Mouse (Mus musculus): Measurements from ENCODE around the gene Tmc5. TPM values are rescaled to one million over a fixed set of nuclear protein-coding genes. Genes with fewer than 3 reads are reported as not detected.

Tmc5 gene
- polyA plus RNA-seq, 1 experiment from 2014 or later, result 0.22 TPM

DNA sequence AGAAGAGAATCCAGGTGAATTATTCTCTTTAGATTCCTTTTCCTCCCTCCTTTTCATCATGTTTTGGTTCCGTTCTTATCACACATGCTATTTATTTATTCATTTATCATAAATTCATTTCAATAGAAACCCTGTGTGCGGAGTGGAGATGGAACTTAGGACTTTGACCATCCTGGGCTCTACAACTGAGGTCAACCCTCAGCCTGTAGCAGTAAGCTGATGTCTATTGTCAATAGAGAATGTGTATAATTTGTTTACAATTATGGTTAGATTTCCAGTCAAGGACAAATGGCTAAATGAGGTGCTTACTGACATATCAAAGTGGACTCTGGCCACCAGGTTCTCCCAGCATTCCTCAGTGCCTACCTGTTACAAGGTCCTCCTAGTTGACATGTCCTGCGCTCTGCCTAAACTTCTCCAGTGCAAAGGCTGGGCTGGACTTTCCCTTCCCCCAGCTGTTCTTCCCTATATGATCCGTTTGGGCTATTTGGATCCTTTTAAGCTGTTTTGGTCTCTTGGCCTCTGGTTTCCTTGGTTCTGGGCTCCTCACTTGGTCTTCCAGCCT lies 14.2 kb downstream of the Tmc5 start:
- no peak overlapping the region for H3K4me3 ChIP-seq (replicated peaks)
- no peak overlapping the region for H3K27ac ChIP-seq
- H3K36me3 ChIP-seq, result no peaks in the 10 kb centered on the region
- H3K4me2 ChIP-seq (replicated peaks), result no peak overlapping the region
- H3K9me3 ChIP-seq, result peaks cover 4% of the 10 kb centered on the region; the same call in 1 of the 2 replicates
- 0 out of 2 replicates have a peak, but pooled peaks cover 3% of the 10 kb centered on the region for H3K27me3 ChIP-seq
- no peak for ATAC-seq
- 0 out of 2 replicates have a peak, but pooled peaks cover 5% of the 10 kb centered on the region for H3K4me1 ChIP-seq (replicated peaks)
- no peak overlapping the region for H3K9ac ChIP-seq (replicated peaks)
- 88% methylated on average over 4 of the region's 4 CpGs for WGBS

DNA sequence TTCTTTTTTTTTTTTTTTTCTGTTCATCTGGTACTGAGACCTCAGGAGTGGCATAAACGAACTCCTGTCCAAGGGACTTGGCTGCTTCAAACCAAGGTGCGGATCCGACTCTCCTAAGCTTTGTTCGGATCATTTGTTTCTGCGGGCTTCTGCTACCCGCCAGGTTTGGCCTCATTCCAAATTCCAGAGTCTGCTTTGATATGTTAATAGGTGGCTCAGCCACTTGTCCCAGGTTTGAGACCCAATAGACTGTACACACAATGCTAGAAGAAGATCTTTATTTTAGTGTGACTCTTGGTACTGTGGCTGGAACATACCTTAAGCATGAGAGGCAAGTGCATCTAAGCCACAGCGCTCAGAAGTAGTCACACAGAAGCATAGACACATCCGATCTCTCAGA lies 14.8 kb downstream of the Tmc5 start:
- Histone ChIP-seq H3K27me3 (0 out of 2 replicates have a peak, but pooled peaks cover 3% of the 10 kb centered on the region), H3K27ac (no peak overlapping the region), H3K9ac (replicated peaks) (no peak overlapping the region), H3K4me2 (replicated peaks) (no peak overlapping the region), H3K4me1 (replicated peaks) (0 out of 2 replicates have a peak, but pooled peaks cover 5% of the 10 kb centered on the region), H3K36me3 (no peaks in the 10 kb centered on the region), H3K9me3 (no peaks in the 10 kb centered on the region), H3K4me3 (replicated peaks) (no peak overlapping the region)
- no peak for ATAC-seq
- 56% methylated on average over 8 of the region's 8 CpGs for WGBS

DNA sequence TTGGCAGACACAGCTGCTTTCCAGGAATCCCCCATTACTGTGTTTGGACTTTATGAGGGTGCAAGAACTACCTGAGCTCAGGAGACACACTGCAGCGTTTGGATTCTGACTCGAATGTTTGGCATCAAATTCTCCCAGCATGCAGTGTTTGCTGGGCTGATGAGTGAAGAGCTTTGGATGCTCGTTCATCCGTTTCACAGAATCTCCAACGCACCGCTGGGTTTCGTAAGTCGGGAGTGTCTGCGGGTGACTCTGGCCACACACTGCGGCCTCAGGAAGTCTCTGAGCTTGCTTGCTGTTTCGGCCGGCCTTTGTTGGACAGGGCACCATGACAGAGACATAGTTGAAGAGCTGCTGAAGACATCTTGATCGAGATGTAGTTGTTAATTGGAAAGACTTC lies 17.0 kb downstream of the Tmc5 start:
- Histone ChIP-seq H3K36me3 (no peaks in the 10 kb centered on the region), H3K27ac (no peak overlapping the region), H3K4me1 (replicated peaks) (0 out of 2 replicates have a peak, but pooled peaks cover 5% of the 10 kb centered on the region), H3K4me3 (replicated peaks) (no peak overlapping the region), H3K9ac (replicated peaks) (no peak overlapping the region), H3K27me3 (0 out of 2 replicates have a peak, but pooled peaks cover 3% of the 10 kb centered on the region), H3K9me3 (no peaks in the 10 kb centered on the region), H3K4me2 (replicated peaks) (peak overlapping the region; percentile 24; the same call in 1 of the 2 replicates)
- no peak for ATAC-seq
- 28% methylated on average over 13 of the region's 13 CpGs for WGBS

DNA sequence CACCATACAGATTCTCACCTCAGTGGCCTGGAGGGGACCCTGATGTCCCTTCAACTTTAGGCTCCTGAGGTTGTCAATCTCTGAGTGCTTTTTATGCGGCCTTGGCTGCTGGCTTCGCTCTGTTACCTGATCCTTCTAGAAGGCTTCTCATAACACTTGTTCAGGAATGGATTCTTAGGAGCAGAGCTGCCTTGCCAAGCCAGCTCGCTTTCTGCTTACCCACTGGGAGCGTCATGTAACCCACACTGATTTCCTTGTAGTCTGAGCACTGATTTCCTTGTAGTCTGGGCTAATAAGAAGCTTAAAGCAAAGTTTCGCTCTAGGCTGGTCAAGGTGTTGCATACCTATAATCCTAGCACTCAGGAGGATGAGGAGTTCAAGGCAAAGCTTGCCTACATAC lies 21.0 kb downstream of the Tmc5 start:
- no peak overlapping the region for H3K27ac ChIP-seq
- 90% methylated on average over 5 of the region's 5 CpGs for WGBS
- H3K4me3 ChIP-seq (replicated peaks), result no peak overlapping the region
- ATAC-seq, result no peak
- H3K27me3 ChIP-seq, result 0 out of 2 replicates have a peak, but pooled peaks cover 2% of the 10 kb centered on the region
- H3K9me3 ChIP-seq, result no peaks in the 10 kb centered on the region
- no peak overlapping the region for H3K9ac ChIP-seq (replicated peaks)
- H3K4me1 ChIP-seq (replicated peaks), result no peaks in the 10 kb centered on the region
- H3K36me3 ChIP-seq, result no peaks in the 10 kb centered on the region
- H3K4me2 ChIP-seq (replicated peaks), result no peak overlapping the region

DNA sequence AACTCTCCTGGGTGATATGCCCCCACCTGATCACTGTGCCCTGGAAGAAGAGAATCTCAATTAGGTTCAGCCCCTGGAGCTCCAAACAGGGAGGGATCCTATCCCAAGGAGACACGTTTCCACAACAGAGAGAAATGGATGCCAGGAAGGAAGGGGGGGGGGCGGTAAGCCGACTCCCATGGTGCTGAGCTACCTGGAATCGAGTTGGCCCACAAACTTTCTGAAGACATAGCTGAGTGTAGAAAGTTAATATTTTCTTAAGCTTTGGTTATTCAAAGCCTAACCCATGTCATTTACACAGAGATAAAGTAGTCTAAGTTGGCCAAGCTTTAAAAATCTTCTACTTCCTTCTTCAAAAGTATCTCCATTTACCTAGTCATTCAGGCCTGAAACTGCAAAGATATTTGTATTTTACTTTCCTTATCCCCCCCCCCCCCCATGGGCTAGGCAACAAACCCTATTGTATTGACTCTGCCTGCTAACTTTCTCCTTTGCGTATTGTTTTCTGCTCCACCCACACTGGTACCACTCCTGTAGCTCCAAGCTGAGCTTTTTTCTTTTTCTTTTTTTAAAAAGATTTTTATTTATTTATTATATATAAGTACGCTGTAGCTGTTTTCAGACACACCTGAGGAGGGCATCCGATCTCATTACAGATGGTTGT lies 23.3 kb downstream of the Tmc5 start:
- Histone ChIP-seq H3K9ac (replicated peaks) (no peak overlapping the region), H3K9me3 (no peaks in the 10 kb centered on the region), H3K4me2 (replicated peaks) (no peak overlapping the region), H3K4me3 (replicated peaks) (no peak overlapping the region), H3K36me3 (no peaks in the 10 kb centered on the region), H3K27me3 (no peaks in the 10 kb centered on the region), H3K4me1 (replicated peaks) (no peaks in the 10 kb centered on the region), H3K27ac (no peak overlapping the region)
- no peak for ATAC-seq
- WGBS, result 89% methylated on average over 7 of the region's 7 CpGs

DNA sequence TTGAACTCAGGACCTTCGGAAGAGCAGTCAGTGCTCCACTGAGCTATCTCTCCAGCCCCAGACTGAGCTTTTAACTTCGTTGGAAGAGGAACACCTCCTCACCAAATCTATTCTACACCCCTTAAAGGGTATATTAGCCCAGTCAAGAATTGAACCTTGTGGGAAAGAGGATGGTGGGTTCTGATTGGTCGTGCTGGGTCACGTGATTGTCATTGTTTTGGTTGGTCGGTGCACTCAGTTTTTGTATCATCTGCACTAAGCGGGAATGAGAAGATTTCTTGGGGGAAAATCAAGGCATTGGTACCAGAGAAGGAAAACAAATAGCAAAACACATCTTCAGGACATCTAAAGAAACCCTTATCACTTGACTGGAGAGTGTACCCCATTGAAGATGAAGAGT lies 24.0 kb downstream of the Tmc5 start:
- no peaks in the 10 kb centered on the region for H3K27me3 ChIP-seq
- H3K9ac ChIP-seq (replicated peaks), result no peak overlapping the region
- no peak overlapping the region for H3K4me3 ChIP-seq (replicated peaks)
- H3K36me3 ChIP-seq, result no peaks in the 10 kb centered on the region
- H3K4me1 ChIP-seq (replicated peaks), result no peaks in the 10 kb centered on the region
- no peak overlapping the region for H3K27ac ChIP-seq
- no peak overlapping the region for H3K4me2 ChIP-seq (replicated peaks)
- WGBS, result 83% methylated on average over 6 of the region's 6 CpGs
- H3K9me3 ChIP-seq, result no peaks in the 10 kb centered on the region
- no peak for ATAC-seq

DNA sequence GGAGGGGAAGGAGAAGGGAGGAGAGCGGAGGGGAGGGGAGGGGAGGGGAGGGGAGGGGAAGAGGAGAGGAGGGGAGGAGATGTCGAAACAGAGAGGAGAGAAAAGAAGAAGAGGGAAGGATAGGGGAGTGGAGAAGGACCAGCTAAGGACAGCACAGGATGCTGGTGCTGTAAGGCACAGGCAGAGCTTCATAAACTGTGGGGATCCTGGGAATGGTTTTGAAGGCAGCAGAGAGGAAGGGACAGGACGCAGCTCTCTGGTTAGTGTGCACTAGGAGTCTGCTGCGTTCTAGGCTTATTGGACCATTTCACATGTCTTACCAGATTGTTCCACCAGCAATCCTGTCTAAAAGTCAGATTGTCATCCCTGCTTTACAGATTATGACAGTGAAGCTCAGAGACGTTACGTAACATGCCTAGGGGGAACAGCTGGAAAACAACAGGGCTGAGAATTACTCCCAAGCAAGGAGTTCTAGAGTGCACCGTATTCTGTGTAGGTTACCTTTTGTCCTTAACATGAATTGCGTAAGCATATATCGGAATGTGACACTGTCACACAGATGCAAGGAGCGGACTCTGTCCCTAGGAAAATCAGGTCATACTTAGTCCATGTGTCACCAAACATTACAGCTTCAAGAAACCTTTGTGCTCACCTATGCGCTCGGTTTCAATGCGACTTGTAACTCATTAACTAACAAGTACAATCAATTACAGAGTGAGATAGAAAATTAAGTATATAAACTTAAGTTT lies 30.6 kb downstream of the Tmc5 start:
- Histone ChIP-seq H3K9ac (replicated peaks) (no peak overlapping the region), H3K4me1 (replicated peaks) (no peaks in the 10 kb centered on the region), H3K9me3 (no peaks in the 10 kb centered on the region), H3K4me3 (replicated peaks) (no peak overlapping the region), H3K4me2 (replicated peaks) (no peak overlapping the region), H3K27ac (no peak overlapping the region), H3K27me3 (no peaks in the 10 kb centered on the region), H3K36me3 (no peaks in the 10 kb centered on the region)
- WGBS, result 80% methylated on average over 13 of the region's 13 CpGs
- ATAC-seq, result no peak

DNA sequence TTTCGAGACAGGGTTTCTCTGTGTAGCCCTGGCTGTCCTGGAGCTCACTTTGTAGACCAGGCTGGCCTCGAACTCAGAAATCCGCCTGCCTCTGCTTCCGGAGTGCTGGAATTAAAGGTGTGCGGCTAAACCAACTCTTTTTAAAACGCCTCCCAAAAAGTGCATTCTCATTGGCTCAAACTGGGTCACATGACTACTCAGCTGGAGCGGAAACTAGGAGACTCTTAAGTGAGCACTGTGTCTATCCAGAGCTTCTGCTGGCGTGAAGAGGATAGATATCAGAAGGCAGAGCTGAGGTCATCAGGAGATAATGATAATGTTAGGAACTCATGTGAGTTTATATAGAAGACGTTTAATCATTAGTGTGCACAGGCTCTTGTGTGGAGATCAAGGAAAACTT lies 36.0 kb downstream of the Tmc5 start:
- Histone ChIP-seq H3K9me3 (no peaks in the 10 kb centered on the region), H3K36me3 (no peaks in the 10 kb centered on the region), H3K27me3 (no peaks in the 10 kb centered on the region), H3K4me2 (replicated peaks) (no peak overlapping the region), H3K4me1 (replicated peaks) (no peaks in the 10 kb centered on the region), H3K27ac (no peak overlapping the region), H3K4me3 (replicated peaks) (no peak overlapping the region), H3K9ac (replicated peaks) (no peak overlapping the region)
- WGBS, result 87% methylated on average over 9 of the region's 9 CpGs
- no peak for ATAC-seq

DNA sequence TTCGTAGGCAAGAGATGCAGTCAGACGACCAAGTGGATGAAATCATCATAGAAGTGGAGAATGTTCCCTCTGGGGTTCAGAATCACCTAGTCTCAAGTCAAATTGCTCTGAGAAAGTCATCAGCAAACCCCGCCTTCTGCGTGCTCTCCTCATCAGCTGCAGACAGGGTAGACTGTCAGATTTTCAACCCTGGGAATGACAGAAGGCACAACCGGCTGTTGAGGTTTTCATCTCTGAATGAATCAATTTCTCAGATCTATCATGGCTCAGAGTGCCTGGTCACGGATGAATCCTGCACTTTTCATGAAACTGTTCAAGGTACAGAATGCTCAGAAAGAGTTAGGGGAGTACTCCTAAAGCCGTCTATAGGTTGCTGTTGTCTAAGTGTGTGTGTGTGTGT lies 36.9 kb downstream of the Tmc5 start:
- ATAC-seq, result no peak
- Histone ChIP-seq H3K9me3 (no peaks in the 10 kb centered on the region), H3K27me3 (no peaks in the 10 kb centered on the region), H3K9ac (replicated peaks) (no peak overlapping the region), H3K36me3 (no peaks in the 10 kb centered on the region), H3K4me1 (replicated peaks) (no peaks in the 10 kb centered on the region), H3K4me3 (replicated peaks) (no peak overlapping the region), H3K4me2 (replicated peaks) (no peak overlapping the region), H3K27ac (no peak overlapping the region)
- 87% methylated on average over 7 of the region's 7 CpGs for WGBS

DNA sequence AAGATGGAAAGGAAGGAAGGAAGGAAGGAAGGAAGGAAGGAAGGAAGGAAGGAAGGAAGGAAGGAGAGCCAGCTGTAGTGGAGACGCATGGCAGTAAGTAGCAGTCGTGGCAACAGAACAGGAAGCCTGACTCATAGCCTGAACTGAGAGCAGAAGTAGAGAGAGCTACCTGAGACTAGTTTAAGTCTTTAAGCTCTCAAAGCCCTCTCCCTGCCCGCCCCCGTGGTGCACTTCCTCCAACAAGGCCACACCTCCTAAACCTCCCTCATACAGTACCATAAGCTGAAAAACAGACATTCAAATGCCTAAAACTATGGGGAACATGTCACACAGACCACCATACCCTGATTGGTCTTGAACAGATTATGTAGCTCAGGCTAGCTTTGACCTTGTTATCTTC lies 40.4 kb downstream of the Tmc5 start:
- no peaks in the 10 kb centered on the region for H3K4me1 ChIP-seq (replicated peaks)
- no peaks in the 10 kb centered on the region for H3K9me3 ChIP-seq
- no peak for ATAC-seq
- H3K27ac ChIP-seq, result no peak overlapping the region
- WGBS, result 67% methylated on average over 4 of the region's 4 CpGs
- no peak overlapping the region for H3K9ac ChIP-seq (replicated peaks)
- H3K4me2 ChIP-seq (replicated peaks), result no peak overlapping the region
- no peaks in the 10 kb centered on the region for H3K36me3 ChIP-seq
- H3K27me3 ChIP-seq, result no peaks in the 10 kb centered on the region
- H3K4me3 ChIP-seq (replicated peaks), result no peak overlapping the region

DNA sequence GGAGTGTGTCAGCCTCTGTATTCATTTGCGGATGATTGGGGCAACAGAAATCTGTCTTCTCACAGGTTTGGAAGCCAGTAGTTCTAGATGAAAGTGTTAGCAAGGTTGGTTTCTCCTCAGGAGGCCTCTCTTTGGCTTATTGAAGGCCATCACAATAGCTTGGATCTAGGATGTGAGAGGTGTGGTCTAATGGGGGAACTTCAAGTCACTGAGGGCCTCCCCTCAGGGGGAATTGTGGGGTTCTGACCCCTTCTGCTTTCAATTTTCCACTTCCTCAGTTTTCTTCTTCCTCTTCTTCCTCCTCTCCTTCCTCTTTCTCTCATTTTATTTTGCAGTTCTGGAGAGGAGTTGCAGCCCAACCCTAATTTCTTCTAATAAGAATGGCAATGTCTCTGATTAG lies 49.1 kb downstream of the Tmc5 start:
- Histone ChIP-seq H3K9ac (replicated peaks) (no peak overlapping the region), H3K9me3 (no peaks in the 10 kb centered on the region), H3K27me3 (no peaks in the 10 kb centered on the region), H3K27ac (no peak overlapping the region), H3K4me2 (replicated peaks) (no peak overlapping the region), H3K4me3 (replicated peaks) (no peak overlapping the region), H3K4me1 (replicated peaks) (no peaks in the 10 kb centered on the region), H3K36me3 (no peaks in the 10 kb centered on the region)
- WGBS, result 93% methylated on average over 1 of the region's 1 CpGs
- ATAC-seq, result no peak

DNA sequence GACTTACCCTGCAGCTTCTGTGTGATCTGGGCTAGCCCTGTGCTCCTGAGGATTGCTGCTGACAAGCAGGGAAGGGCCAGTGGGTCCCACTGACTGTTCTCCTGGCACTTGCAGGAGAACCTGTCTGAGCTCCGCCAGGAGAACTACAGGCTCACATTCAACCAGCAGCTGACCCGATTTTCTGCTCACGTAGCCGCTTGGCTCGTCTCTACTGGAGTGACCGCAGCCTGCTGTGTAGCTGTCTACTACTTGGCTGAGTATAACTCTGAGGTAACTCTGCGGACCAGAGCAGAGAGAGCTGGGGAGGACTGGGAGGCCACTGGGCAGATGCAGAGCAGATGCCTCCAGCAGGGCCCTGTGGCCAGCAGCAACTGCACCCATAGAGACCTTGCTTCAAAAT lies 52.2 kb downstream of the Tmc5 start:
- 87% methylated on average over 7 of the region's 7 CpGs for WGBS
- H3K27ac ChIP-seq, result no peak overlapping the region
- H3K9me3 ChIP-seq, result no peaks in the 10 kb centered on the region
- H3K4me3 ChIP-seq (replicated peaks), result no peak overlapping the region
- no peaks in the 10 kb centered on the region for H3K27me3 ChIP-seq
- no peak overlapping the region for H3K4me2 ChIP-seq (replicated peaks)
- ATAC-seq, result no peak
- no peaks in the 10 kb centered on the region for H3K36me3 ChIP-seq
- no peak overlapping the region for H3K9ac ChIP-seq (replicated peaks)
- H3K4me1 ChIP-seq (replicated peaks), result no peaks in the 10 kb centered on the region

Data from midbrain, embryonic 13.5 days (tissue).